Mouse (Mus musculus) CH12.LX (cell line): ENCODE data around the gene Alk. TPM values are rescaled to one million over a fixed set of nuclear protein-coding genes. Genes with fewer than 3 reads are reported as not detected.

Experiments
- DNase-seq: peaks from one replicate; pipeline ENCODE4 v3.0.0-alpha.2; 2013; ENCODE audit errors: extremely low read depth
- H3K27ac ChIP-seq: 2 replicates; pipeline ENCODE4 v1.5.1; 2012; ENCODE audit warnings: low read depth, mild to moderate bottlenecking, control low read depth, moderate library complexity; ENCODE audit not compliant: insufficient read depth
- H3K27me3 ChIP-seq: replicated peaks from 2 replicates; pipeline ENCODE3; 2012; ENCODE audit warnings: inconsistent platforms
- H3K36me3 ChIP-seq, 2 experiments: replicated peaks in 1 of 2; 2 replicates each; pipeline versions ENCODE3 to v1.6.1; 2012; ENCODE audit warnings: inconsistent platforms in 1 of 2, low read length in 1 of 2, mild to moderate bottlenecking in 1 of 2, mixed read lengths in 1 of 2, moderate library complexity in 1 of 2; ENCODE audit not compliant: control insufficient read depth in 1 of 2, insufficient read depth in 1 of 2
- H3K4me1 ChIP-seq, 2 experiments: 2 replicates each; pipeline ENCODE4 v1.6.1; 2012; ENCODE audit warnings: inconsistent platforms in 1 of 2, moderate library complexity in 1 of 2; ENCODE audit not compliant: insufficient read depth in 2 of 2, control insufficient read depth in 1 of 2
- H3K4me2 ChIP-seq: 2 replicates; pipeline ENCODE4 v1.6.1; 2012; ENCODE audit warnings: low read depth, mild to moderate bottlenecking, control low read depth; ENCODE audit not compliant: poor library complexity, insufficient read depth, severe bottlenecking
- H3K4me3 ChIP-seq, 3 experiments: fragments of 150-350 bp in 1 of 3; sonication (generic) in 1 of 3; replicated peaks in 1 of 3; 2 replicates each; pipeline versions ENCODE3 to v1.5.1; 2011 to 2012; ENCODE audit warnings: low read depth in 2 of 3, low read length in 2 of 3, mild to moderate bottlenecking in 2 of 3, moderate library complexity in 2 of 3, control low read depth in 1 of 3, improper control_type of control experiment in 1 of 3, inconsistent platforms in 1 of 3, mixed read lengths in 1 of 3; ENCODE audit not compliant: poor library complexity in 1 of 3
- H3K79me2 ChIP-seq: replicated peaks from 2 replicates; pipeline ENCODE4 v1.6.1; 2012; ENCODE audit warnings: mild to moderate bottlenecking, moderate library complexity; ENCODE audit not compliant: control insufficient read depth, poor library complexity, insufficient read depth, severe bottlenecking; ENCODE audit errors: extremely low read depth
- H3K9ac ChIP-seq: 2 replicates; pipeline ENCODE4 v1.6.1; 2012; ENCODE audit warnings: low read depth, mild to moderate bottlenecking, control low read depth, moderate library complexity; ENCODE audit not compliant: insufficient read depth
- H3K9me3 ChIP-seq: replicated peaks from 2 replicates; pipeline ENCODE3; 2012; ENCODE audit warnings: low read length, inconsistent platforms, mixed read lengths
- CHD1 ChIP-seq: IDR thresholded peaks from 2 replicates; pipeline ENCODE4 v1.6.1; 2012; ENCODE audit warnings: low read depth, low read length, improper control_type of control experiment, inconsistent platforms
- CHD2 ChIP-seq: IDR thresholded peaks from 2 replicates; pipeline ENCODE4 v1.6.1; 2011; ENCODE audit warnings: low read length, improper control_type of control experiment
- E2F4 ChIP-seq: IDR thresholded peaks from 2 replicates; pipeline ENCODE4 v1.6.1; 2011; ENCODE audit warnings: low read depth, low read length, improper control_type of control experiment; ENCODE audit not compliant: insufficient replicate concordance
- ELF1 ChIP-seq: IDR thresholded peaks from 2 replicates; pipeline ENCODE4 v1.6.1; 2014; ENCODE audit warnings: low read depth, mild to moderate bottlenecking, inconsistent platforms, low read length, improper control_type of control experiment
- EP300 ChIP-seq: IDR thresholded peaks from 2 replicates; pipeline ENCODE4 v1.6.1; 2011; ENCODE audit warnings: low read length, improper control_type of control experiment
- GABPA ChIP-seq: IDR thresholded peaks from 2 replicates; pipeline ENCODE4 v1.6.1; 2012; ENCODE audit warnings: low read depth, low read length, improper control_type of control experiment, inconsistent platforms; ENCODE audit not compliant: insufficient replicate concordance
- JUN ChIP-seq: IDR thresholded peaks from 2 replicates; pipeline ENCODE4 v1.6.1; 2011; ENCODE audit warnings: low read depth, mild to moderate bottlenecking, low read length, improper control_type of control experiment, moderate library complexity; ENCODE audit not compliant: insufficient read depth
- JUND ChIP-seq: conservative IDR thresholded peaks from 2 replicates; pipeline ENCODE4 v1.6.1; 2011; ENCODE audit warnings: low read depth, low read length, improper control_type of control experiment
- KAT2A ChIP-seq: IDR thresholded peaks from 2 replicates; pipeline ENCODE4 v1.6.1; 2012; ENCODE audit warnings: low read length, improper control_type of control experiment, inconsistent platforms; ENCODE audit not compliant: insufficient replicate concordance
- MAFK ChIP-seq: IDR thresholded peaks from 2 replicates; pipeline ENCODE4 v1.6.1; 2011; ENCODE audit warnings: low read length, improper control_type of control experiment; ENCODE audit not compliant: insufficient replicate concordance
- MAX ChIP-seq: IDR thresholded peaks from 2 replicates; pipeline ENCODE4 v1.6.1; 2011; ENCODE audit warnings: low read length, improper control_type of control experiment
- MYC ChIP-seq: IDR thresholded peaks from 2 replicates; pipeline ENCODE4 v1.6.1; 2011; ENCODE audit warnings: low read depth, mild to moderate bottlenecking, improper control_type of control experiment, low read length
- NRF1 ChIP-seq: IDR thresholded peaks from 2 replicates; pipeline ENCODE4 v1.6.1; 2014; ENCODE audit warnings: low read depth, mild to moderate bottlenecking, inconsistent platforms, low read length, improper control_type of control experiment, moderate library complexity
- PAX5 ChIP-seq: IDR thresholded peaks from 2 replicates; pipeline ENCODE4 v1.6.1; 2012; ENCODE audit warnings: low read length, inconsistent platforms, mixed read lengths
- POLR2AphosphoS2 ChIP-seq: IDR thresholded peaks from 2 replicates; pipeline ENCODE4 v1.6.1; 2011; ENCODE audit warnings: low read depth, low read length, improper control_type of control experiment
- RAD21 ChIP-seq: IDR thresholded peaks from 2 replicates; pipeline ENCODE4 v1.6.1; 2011; ENCODE audit warnings: low read depth, mild to moderate bottlenecking, low read length, improper control_type of control experiment, moderate library complexity
- SIN3A ChIP-seq: IDR thresholded peaks from 2 replicates; pipeline ENCODE4 v1.6.1; 2012; ENCODE audit warnings: low read length, improper control_type of control experiment, inconsistent platforms
- TBP ChIP-seq: conservative IDR thresholded peaks from 2 replicates; pipeline ENCODE4 v1.6.1; 2011; ENCODE audit warnings: low read depth, low read length, improper control_type of control experiment
- TCF12 ChIP-seq: IDR thresholded peaks from 2 replicates; pipeline ENCODE4 v1.6.1; 2014; ENCODE audit warnings: low read depth, mild to moderate bottlenecking, inconsistent platforms, low read length, improper control_type of control experiment
- UBTF ChIP-seq: IDR thresholded peaks from 2 replicates; pipeline ENCODE4 v1.6.1; 2012; ENCODE audit warnings: low read depth, mild to moderate bottlenecking, inconsistent platforms, low read length, improper control_type of control experiment, moderate library complexity
- USF2 ChIP-seq: conservative IDR thresholded peaks from 2 replicates; pipeline ENCODE4 v1.6.1; 2011; ENCODE audit warnings: low read depth, low read length, improper control_type of control experiment
- ZC3H11A ChIP-seq: IDR thresholded peaks from 2 replicates; pipeline ENCODE4 v1.6.1; 2012; ENCODE audit warnings: low read depth, mild to moderate bottlenecking, inconsistent platforms, low read length, improper control_type of control experiment
- ZMIZ1 ChIP-seq: IDR thresholded peaks from 2 replicates; pipeline ENCODE4 v1.6.1; 2012; ENCODE audit warnings: low read depth, mild to moderate bottlenecking, inconsistent platforms, low read length, improper control_type of control experiment
- ZNF384 ChIP-seq: IDR thresholded peaks from 2 replicates; pipeline ENCODE4 v1.6.1; 2012; ENCODE audit warnings: low read depth, low read length, improper control_type of control experiment, inconsistent platforms
- dilution Hi-C: fragments of 300-500 bp; cut with MboI; formaldehyde crosslinking; loops from 2 replicates; pipeline ENCODE4 v1.14.3; 2020; ENCODE audit warnings: low sequenced_read_pairs; ENCODE audit not compliant: extremely low pct_unique_long_range_greater_than_20kb, extremely low pct_ligation_motif_present
- in situ Hi-C: fragments of 300-500 bp; cut with MboI; formaldehyde crosslinking; loops from 3 replicates; pipeline ENCODE4 v1.14.3; 2019; ENCODE audit warnings: low sequenced_read_pairs, low pct_ligation_motif_present, low pct_unique_long_range_greater_than_20kb, mixed read lengths
- polyA plus RNA-seq: library from polyadenylated mRNA; unstranded; fragments of >175 nt; gene quantifications from 2 replicates; pipeline ENCODE4 v1.2.1, GENCODE M21; 2012; ENCODE audit warnings: low read depth; ENCODE audit not compliant: insufficient read length
- total RNA-seq, 2 experiments: library from RNA; depleted of rRNA; stranded (reverse); fragments of 300-350 nt in 1 of 2; fragments of >200 nt in 1 of 2; gene quantifications; 2 replicates each; pipeline ENCODE4 v1.2.3; 2012 to 2014

The Alk gene
- total and polyA plus RNA-seq, 3 experiments = 0.38 to 0.63 (median 0.44) TPM

DNA sequence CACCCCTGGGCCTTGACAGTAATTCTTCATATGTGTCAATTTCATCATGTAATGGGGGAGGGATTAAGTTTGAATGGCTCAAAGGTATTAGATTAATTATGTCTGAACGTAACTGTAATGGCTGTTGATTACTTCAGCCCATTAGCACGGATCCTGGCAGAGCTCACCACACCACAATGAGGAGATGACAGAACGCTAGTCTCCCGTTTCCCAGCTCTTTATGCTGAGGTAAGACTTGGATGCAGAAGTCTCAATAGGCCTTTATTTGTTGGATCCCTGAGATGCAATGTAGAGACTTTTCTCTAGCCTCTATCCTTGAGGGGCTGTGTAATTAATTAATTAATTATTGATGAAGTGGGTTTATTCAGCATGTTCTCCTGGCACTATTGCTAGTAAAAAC, 627.8 kb downstream of the Alk start:
- H3K27ac ChIP-seq = no peak overlapping the region
- in situ Hi-C loops = no loop called here
- H3K4me1 ChIP-seq = peaks cover 6 to 29% of the 10 kb centered on the region in 2 experiments; a peak in 3 of 4 replicates
- TF ChIP-seq JUN = no peak
- TF ChIP-seq ZC3H11A = no peak
- no peak for TF ChIP-seq SIN3A
- no peak for TF ChIP-seq ZMIZ1
- TF ChIP-seq USF2 = no peak
- TF ChIP-seq GABPA = no peak
- TF ChIP-seq ZNF384 = no peak
- TF ChIP-seq RAD21 = no peak
- no peak for TF ChIP-seq JUND
- TF ChIP-seq MAFK = no peak
- TF ChIP-seq ELF1 = no peak
- TF ChIP-seq E2F4 = no peak
- no peak for TF ChIP-seq POLR2AphosphoS2
- no peak for TF ChIP-seq CHD2
- TF ChIP-seq NRF1 = no peak
- TF ChIP-seq TCF12 = no peak
- TF ChIP-seq, all 38 proteins: peak for 0
- DNase-seq = no peak
- H3K9ac ChIP-seq = no peak overlapping the region
- no peaks in the 10 kb centered on the region for H3K27me3 ChIP-seq
- no peak overlapping the region for H3K4me2 ChIP-seq
- dilution Hi-C loops = no loop called here
- H3K36me3 ChIP-seq = no peaks in the 10 kb centered on the region
- H3K79me2 ChIP-seq = no peaks in the 10 kb centered on the region
- no peak overlapping the region for H3K4me3 ChIP-seq
- H3K9me3 ChIP-seq = no peaks in the 10 kb centered on the region

- Histone ChIP-seq H3K4me3 (no peak overlapping the region), H3K27me3 (no peaks in the 10 kb centered on the region), H3K4me1 (peaks cover 0 to 1% of the 10 kb centered on the region in 2 experiments; a peak in 1 of 4 replicates), H3K4me2 (no peak overlapping the region), H3K27ac (no peak overlapping the region), H3K36me3 (no peaks in the 10 kb centered on the region), H3K79me2 (no peaks in the 10 kb centered on the region), H3K9ac (no peak overlapping the region), H3K9me3 (no peaks in the 10 kb centered on the region)
- dilution Hi-C loops (no loop called here), in situ Hi-C loops (loop anchor here (25.0 kb wide), 1 partner anchor 264 kb away; no protein-coding TSS in a partner anchor)
- no peak for DNase-seq
- TF ChIP-seq ZNF384 (no peak), PAX5 (no peak), TBP (no peak), NRF1 (no peak), E2F4 (no peak), ZMIZ1 (no peak), UBTF (no peak), CHD1 (no peak), MAX (no peak), TCF12 (no peak), MYC (no peak), JUN (no peak), ELF1 (no peak), KAT2A (no peak), EP300 (no peak)
Observed at GRCm38 (mm10) chr17:71973704-71974103, 630.7 kb downstream of the Alk start.
